7 mouse cellular contexts compared by ENCODE assay signal in the genomic region with DNA sequence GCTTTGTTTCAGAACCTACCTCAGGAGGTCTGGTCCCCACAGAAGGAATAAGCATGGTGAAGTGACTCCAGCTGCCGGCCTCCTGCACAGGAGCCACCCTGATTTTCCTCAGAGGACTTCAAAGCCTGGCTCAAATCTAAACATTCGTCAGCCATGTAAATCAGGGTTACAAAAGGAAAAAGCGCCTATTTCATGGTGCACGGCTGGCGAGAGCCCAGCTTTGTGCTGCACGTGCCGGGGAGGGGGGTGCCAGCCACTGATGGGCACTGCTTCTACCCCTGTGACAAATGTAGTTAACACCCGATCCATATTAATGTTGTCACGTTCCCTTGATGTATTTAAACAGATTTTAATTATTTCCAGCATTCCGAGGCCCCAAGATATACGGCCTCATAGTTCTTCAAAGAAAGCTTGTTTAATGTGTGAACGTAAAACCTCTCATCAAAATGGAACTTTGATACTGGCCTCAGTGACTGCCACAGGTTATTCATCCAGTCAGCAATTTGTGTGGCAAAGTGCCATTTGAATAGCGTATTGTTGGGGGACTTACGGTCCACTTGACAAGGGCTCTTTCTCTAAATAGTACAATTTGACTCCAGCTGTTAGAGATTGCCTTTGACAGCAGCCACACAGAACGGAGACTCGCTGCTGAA.
DNase-seq lines count a peak whose midpoint lies in the region; ATAC-seq and TF ChIP-seq lines count a peak whose summit lies in the region.

No protein-coding gene starts in this region.

- no peak overlapping the region for H3K27ac ChIP-seq in hindbrain, embryonic 11.5 days (ENCODE audit: low read depth, low read length)
- peak overlapping the region; percentile 36; the same call in 1 of the 2 replicates for H3K27ac ChIP-seq in midbrain, embryonic 13.5 days

- no peak for TF ChIP-seq POLR2A in brain, embryonic 14.5 days (IDR thresholded peaks at IDR 0.05; ENCODE audit: borderline replicate concordance, extremely low read depth, insufficient read depth, insufficient read length, poor library complexity, severe bottlenecking)

- TF ChIP-seq CTCF in brain, embryonic 14.5 days (IDR thresholded peaks at IDR 0.05; ENCODE audit: borderline replicate concordance, extremely low read depth, insufficient read depth, insufficient read length) = no peak

- no peaks in the 10 kb centered on the region for H3K36me3 ChIP-seq in hindbrain, embryonic 11.5 days (ENCODE audit: control insufficient read depth, insufficient read depth, low read length)
- no peaks in the 10 kb centered on the region for H3K36me3 ChIP-seq in midbrain, embryonic 13.5 days

- peaks cover 38% of the 10 kb centered on the region for H3K27me3 ChIP-seq in hindbrain, embryonic 11.5 days (ENCODE audit: control insufficient read depth, insufficient read depth, low read length)
- peaks cover 74% of the 10 kb centered on the region for H3K27me3 ChIP-seq in midbrain, embryonic 13.5 days

- peak; percentile 90 for DNase-seq in brain, embryonic 14.5 days (ENCODE audit: low read depth)
- peak; percentile 68 for DNase-seq in embryo, embryonic 11 days
- peak; percentile 58 for DNase-seq in hindbrain, embryonic 11.5 days (ENCODE audit: low spot score)
- DNase-seq in urinary bladder, postnatal 25 days (ENCODE audit: low spot score) = no peak
- no peak for DNase-seq in lung, adult 18-20 months
- DNase-seq in adrenal gland, adult 2 months = no peak

- WGBS in hindbrain, embryonic 11.5 days = 14% methylated on average over 16 of the region's 16 CpGs
- 3% methylated on average over 16 of the region's 16 CpGs for WGBS in midbrain, embryonic 13.5 days

- no peaks in the 10 kb centered on the region for H3K9me3 ChIP-seq in hindbrain, embryonic 11.5 days (ENCODE audit: control insufficient read depth, low read length)
- H3K9me3 ChIP-seq in midbrain, embryonic 13.5 days = no peaks in the 10 kb centered on the region

- H3K9ac ChIP-seq in hindbrain, embryonic 11.5 days (ENCODE audit: low read depth, low read length) = no peak overlapping the region
- H3K9ac ChIP-seq in midbrain, embryonic 13.5 days (replicated peaks) = no peak overlapping the region

- 0 out of 2 replicates have a peak overlapping the region, but pooled peaks have one; percentile 4 for H3K4me2 ChIP-seq in hindbrain, embryonic 11.5 days (replicated peaks; ENCODE audit: low read depth, low read length)
- peak overlapping the region; percentile 45 for H3K4me2 ChIP-seq in midbrain, embryonic 13.5 days (replicated peaks)

- peak; percentile 91 for ATAC-seq in hindbrain, embryonic 11.5 days (ENCODE audit: low FRiP score)
- peak; percentile 97 for ATAC-seq in midbrain, embryonic 13.5 days

- no peak overlapping the region for H3K4me3 ChIP-seq in hindbrain, embryonic 11.5 days (ENCODE audit: low read depth, low read length)
- H3K4me3 ChIP-seq in midbrain, embryonic 13.5 days (replicated peaks) = peak overlapping the region; percentile 15; the same call in 1 of the 2 replicates

- no peaks in the 10 kb centered on the region for H3K4me1 ChIP-seq in hindbrain, embryonic 11.5 days (replicated peaks; ENCODE audit: control insufficient read depth, insufficient read depth, low read length)
- H3K4me1 ChIP-seq in midbrain, embryonic 13.5 days (replicated peaks) = peaks cover 20% of the 10 kb centered on the region

Comparison
In these comparisons a context has a peak if more than half of its experiments do, and no peak if none do; other contexts are left out.
1. DNase-seq: peak in brain, embryonic 14.5 days (single experiment), embryo, embryonic 11 days (single experiment) and hindbrain, embryonic 11.5 days (single experiment); none in urinary bladder, postnatal 25 days (single experiment), lung, adult 18-20 months (0 of 2) and adrenal gland, adult 2 months (single experiment).